Mouse (Mus musculus) hindbrain, embryonic 10.5 days (tissue): ENCODE measurements around the gene Trim37. TPM values are rescaled to one million over a fixed set of nuclear protein-coding genes. Genes with fewer than 3 reads are reported as not detected.

Experiments used
- DNase-seq: peaks from one replicate; pipeline ENCODE4 v3.0.0-alpha.2; 2017; ENCODE audit warnings: low spot score
- H3K27ac ChIP-seq: fragments of 300-500 bp; sonication (generic); 2 replicates; pipeline ENCODE4 v1.5.1; 2016; ENCODE audit warnings: mild to moderate bottlenecking, moderate library complexity
- H3K27me3 ChIP-seq: fragments of 300-500 bp; sonication (generic); 2 replicates; pipeline ENCODE4 v1.6.1; 2016; ENCODE audit warnings: mild to moderate bottlenecking; ENCODE audit not compliant: poor library complexity, insufficient read depth, severe bottlenecking
- H3K36me3 ChIP-seq: fragments of 300-500 bp; sonication (generic); 2 replicates; pipeline ENCODE4 v1.6.1; 2016; ENCODE audit warnings: mild to moderate bottlenecking, moderate library complexity
- H3K4me1 ChIP-seq: fragments of 300-500 bp; sonication (generic); replicated peaks from 2 replicates; pipeline ENCODE4 v1.6.1; 2016; ENCODE audit warnings: mild to moderate bottlenecking
- H3K4me3 ChIP-seq: fragments of 300-500 bp; sonication (generic); 2 replicates; pipeline ENCODE4 v1.5.1; 2016; ENCODE audit warnings: mild to moderate bottlenecking, moderate library complexity
- H3K9me3 ChIP-seq: fragments of 300-500 bp; sonication (generic); 2 replicates; pipeline ENCODE4 v1.6.1; 2016; ENCODE audit warnings: mild to moderate bottlenecking, moderate library complexity
- WGBS: fragments of 180-500 bp; shearing (Covaris S2); methylation state at CpG from one replicate; pipeline ENCODE4 v1.1.7; 2016; 5-methylcytosine and 5-hydroxymethylcytosine counted together
- polyA plus RNA-seq: library from polyadenylated mRNA; unstranded; fragments of >200 nt; fragmentation: Nextera tagmentation; extraction: Ambion mirVana; gene quantifications from 2 replicates; pipeline ENCODE4 v1.2.1, GENCODE M21; 2016

The Trim37 gene
- polyA plus RNA-seq, 1 experiment from 2014 or later: 65.5 TPM

DNA sequence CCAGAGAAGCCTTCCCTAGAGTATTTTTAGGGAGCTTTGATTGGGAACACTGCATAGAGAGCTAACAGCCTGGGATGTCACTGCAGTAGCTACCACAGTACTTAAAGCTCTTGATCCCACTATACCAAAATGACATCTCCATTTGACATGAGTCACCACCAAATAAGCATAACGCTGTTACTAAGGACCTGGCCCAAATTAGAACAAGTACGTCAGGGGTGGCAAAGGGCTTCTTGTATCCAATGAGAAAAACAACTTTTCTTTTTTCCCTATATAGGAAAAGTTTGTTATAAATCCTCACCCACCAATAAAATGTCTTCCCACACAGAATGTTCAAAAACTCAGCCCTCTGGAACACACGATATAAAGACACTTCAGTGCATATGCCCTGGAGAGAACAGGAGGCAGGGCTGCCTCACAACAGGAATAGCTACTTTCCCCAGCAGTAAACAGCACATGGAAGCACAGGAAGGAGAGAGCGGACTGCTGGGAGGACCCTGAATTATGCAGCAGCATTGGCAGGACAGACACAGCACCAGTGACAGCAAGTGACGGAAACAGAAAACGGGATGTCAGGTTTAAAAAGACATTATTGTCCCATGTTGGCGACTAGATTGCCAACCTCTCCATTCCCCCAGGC, 112.1 kb downstream of the Trim37 start:
- 86% methylated on average over 7 of the region's 7 CpGs for WGBS
- Histone ChIP-seq H3K36me3 (peaks cover 51% of the 10 kb centered on the region), H3K27ac (no peak overlapping the region)

DNA sequence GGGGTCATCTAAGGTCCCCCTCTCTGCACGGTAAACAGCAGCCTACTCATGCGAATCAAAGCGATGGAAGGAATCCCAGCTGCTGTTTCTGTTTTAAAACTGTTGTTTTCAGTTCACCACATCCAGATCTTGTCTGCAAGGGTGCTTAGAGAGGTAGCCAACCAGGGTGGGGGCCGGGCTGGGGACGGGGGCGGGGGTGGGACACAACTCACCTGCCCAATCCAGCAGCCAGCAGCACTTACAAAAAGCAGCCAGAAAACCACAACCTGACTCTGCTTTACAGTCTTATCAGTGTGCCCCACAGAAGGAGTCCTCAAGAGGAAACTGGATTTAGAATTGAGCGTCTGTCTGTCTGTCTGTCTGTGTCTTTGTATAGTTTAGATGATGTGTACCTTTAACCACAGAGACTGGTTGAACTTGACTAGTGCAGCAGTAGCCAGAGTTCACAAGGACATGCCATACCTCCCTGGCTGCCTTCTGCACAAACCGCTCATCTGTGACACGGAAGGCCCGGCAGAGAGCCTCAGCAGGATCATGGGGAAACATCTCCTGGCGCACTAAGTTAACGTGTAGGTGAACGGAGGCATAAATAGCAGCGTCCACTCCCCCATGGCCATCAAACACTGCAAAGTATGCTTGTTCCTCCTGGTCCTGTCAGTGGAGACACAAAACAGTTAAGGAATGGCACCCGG, 113.4 kb downstream of the Trim37 start:
- Histone ChIP-seq H3K27ac (no peak overlapping the region), H3K27me3 (no peaks in the 10 kb centered on the region), H3K36me3 (peaks cover 43% of the 10 kb centered on the region), H3K4me3 (no peak overlapping the region), H3K9me3 (no peaks in the 10 kb centered on the region), H3K4me1 (0 out of 2 replicates have a peak, but pooled peaks cover 3% of the 10 kb centered on the region)
- 80% methylated on average over 15 of the region's 15 CpGs for WGBS
- DNase-seq: no peak

More for the DNA sequence above, 112.1 kb downstream of the Trim37 start:
- DNase-seq: no peak
- H3K9me3 ChIP-seq: no peaks in the 10 kb centered on the region
- H3K4me3 ChIP-seq: no peak overlapping the region
- no peaks in the 10 kb centered on the region for H3K27me3 ChIP-seq
- H3K4me1 ChIP-seq: 0 out of 2 replicates have a peak, but pooled peaks cover 3% of the 10 kb centered on the region

DNA sequence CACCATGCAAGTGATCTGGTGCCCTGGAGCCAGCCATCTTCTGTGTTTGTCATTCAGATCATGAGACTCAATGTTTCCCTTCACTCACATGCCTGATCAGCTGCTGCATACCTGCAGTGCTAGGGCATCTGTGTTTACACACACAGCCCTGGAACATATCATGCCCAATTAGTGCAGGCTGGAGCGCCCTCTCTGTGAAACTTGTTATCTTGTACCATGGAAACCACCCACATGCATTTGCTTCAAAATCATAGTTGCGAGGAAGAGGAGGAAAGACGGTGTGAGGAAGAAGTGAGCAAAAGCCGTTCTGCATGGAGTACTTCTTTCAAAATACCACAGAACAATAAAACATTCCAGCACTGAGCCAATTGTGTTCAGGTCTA, 113.9 kb downstream of the Trim37 start:
- WGBS: 87% methylated on average over 4 of the region's 4 CpGs
- H3K27me3 ChIP-seq: no peaks in the 10 kb centered on the region
- H3K4me1 ChIP-seq: 0 out of 2 replicates have a peak, but pooled peaks cover 3% of the 10 kb centered on the region
- H3K4me3 ChIP-seq: no peak overlapping the region
- H3K36me3 ChIP-seq: peaks cover 38% of the 10 kb centered on the region
- H3K9me3 ChIP-seq: no peaks in the 10 kb centered on the region
- no peak overlapping the region for H3K27ac ChIP-seq
- DNase-seq: no peak

DNA sequence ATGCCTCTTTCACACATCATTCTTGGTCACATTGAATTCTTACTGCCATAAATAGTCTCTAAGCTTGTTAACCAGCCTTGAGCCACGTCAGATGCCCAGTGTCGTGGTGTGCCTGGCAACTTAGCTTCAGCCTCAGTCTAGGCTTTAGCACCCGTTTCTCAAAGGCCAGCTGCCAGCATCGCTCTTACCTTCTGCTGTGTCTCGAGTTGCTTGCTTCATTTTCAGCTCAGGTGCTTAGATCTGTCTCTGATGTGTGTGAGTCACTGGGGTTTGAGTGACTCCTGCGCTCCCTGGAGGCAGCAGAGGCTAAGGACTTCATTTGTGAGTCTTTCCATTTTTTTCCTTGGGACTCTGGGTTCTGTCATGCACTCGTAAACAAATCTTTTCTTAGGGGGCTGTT, 114.4 kb downstream of the Trim37 start:
- H3K9me3 ChIP-seq: no peaks in the 10 kb centered on the region
- peaks cover 38% of the 10 kb centered on the region for H3K36me3 ChIP-seq
- no peak for DNase-seq
- no peaks in the 10 kb centered on the region for H3K27me3 ChIP-seq
- 0 out of 2 replicates have a peak, but pooled peaks cover 3% of the 10 kb centered on the region for H3K4me1 ChIP-seq
- H3K27ac ChIP-seq: no peak overlapping the region
- 87% methylated on average over 7 of the region's 7 CpGs for WGBS
- H3K4me3 ChIP-seq: no peak overlapping the region

DNA sequence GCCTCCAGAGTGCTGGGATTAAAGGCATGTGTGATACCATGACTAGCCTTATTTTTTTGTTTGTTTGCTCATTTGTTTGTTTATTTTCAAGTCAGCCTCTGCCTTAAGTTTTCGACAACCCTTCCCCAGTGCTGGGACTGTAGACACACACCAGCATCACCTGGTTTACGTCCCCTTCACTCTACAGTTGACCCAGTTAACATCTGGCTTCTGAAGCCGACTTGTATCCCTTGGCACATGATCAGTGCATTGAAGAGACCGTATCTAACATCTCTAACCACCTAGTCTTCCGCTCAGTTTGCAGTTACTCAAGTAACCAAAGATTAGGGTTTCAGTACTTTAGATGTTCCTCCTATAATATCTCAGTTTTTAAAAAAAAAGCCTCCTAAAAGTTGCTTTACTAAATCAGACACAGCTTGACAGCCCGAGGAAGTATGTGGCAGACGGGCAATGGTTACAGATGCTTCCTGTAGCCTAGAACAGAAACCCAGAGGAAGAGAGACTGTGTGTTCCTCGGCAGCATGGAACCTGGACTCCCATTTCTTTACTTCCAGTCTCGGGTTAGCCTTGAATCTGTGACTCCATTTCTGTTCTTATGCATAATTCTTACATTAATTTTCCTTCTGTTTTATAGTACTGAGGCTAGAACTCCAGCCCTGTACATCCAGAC, 118.4 kb downstream of the Trim37 start:
- H3K9me3 ChIP-seq: no peaks in the 10 kb centered on the region
- H3K27ac ChIP-seq: no peak overlapping the region
- H3K4me1 ChIP-seq: 0 out of 2 replicates have a peak, but pooled peaks cover 8% of the 10 kb centered on the region
- 89% methylated on average over 9 of the region's 9 CpGs for WGBS
- no peaks in the 10 kb centered on the region for H3K27me3 ChIP-seq
- DNase-seq: no peak
- no peak overlapping the region for H3K4me3 ChIP-seq
- peaks cover 22% of the 10 kb centered on the region for H3K36me3 ChIP-seq

DNA sequence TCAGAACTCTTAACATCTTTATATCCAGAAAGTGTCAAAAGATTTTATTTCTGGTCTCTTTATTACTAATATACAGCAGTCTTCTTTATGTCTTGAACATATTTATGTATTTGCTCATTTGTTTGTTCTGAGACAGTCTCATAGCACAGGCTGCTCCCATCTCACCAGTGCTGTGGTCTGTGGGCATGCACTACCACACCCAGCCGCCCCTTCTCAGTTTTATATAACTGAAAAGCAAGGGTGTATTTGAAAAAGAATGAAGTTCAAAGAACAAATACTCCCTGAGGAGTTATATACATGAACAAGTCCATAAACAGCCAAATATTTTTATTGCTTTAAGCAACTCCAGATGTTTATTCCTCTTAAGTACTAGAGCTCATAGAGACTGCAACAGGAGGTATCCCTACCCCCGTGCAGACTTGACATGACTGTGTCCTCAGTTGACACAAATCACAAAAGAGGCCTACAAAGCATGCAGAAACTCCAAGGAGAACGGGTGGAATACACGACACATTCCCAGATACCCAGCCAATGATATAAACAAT, 119.3 kb downstream of the Trim37 start:
- Histone ChIP-seq H3K27ac (no peak overlapping the region), H3K36me3 (peaks cover 13% of the 10 kb centered on the region), H3K27me3 (no peaks in the 10 kb centered on the region), H3K4me1 (peaks cover 7% of the 10 kb centered on the region; the same call in 1 of the 2 replicates), H3K4me3 (no peak overlapping the region), H3K9me3 (no peaks in the 10 kb centered on the region)
- DNase-seq: no peak
- 75% methylated on average over 4 of the region's 4 CpGs for WGBS

DNA sequence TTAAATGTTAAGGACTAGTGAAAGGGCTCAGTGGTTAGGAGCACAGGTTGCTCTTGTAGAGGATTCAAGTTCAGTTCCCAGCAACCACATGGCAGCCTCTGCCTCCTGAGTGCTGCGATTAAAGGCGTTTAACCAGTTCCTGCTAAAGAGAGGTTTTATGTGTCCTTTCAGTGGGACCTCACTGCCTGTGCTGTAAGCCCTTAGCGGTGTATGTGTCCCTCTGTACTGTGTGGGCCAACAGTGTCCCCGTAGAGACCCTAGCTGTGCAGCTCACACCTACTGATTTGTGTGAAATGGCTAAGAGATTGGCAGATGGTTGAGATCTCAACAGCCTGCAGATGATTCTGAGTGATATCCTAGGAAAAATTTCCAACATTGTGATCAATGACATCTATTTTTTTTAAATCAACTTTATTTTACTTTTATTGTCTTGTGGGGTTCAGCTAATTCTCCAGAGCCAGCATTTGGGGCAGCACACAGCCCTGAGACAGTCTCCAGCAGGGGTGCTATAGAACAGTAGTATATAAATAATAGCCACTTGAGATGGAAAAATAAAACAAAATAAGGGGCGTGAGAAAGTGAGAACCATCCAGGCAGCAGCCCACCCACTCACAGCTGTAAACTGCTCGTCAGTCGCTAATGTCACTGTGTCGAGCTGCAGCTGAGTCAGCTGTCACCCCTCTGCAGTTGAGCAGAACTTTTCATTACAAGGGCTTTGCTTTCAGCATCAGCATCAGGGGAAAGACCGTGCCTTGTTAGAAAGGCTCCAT, 120.0 kb downstream of the Trim37 start:
- no peak for DNase-seq
- H3K4me1 ChIP-seq: peaks cover 7% of the 10 kb centered on the region; the same call in 1 of the 2 replicates
- WGBS: 58% methylated on average over 9 of the region's 9 CpGs
- no peak overlapping the region for H3K4me3 ChIP-seq
- H3K27me3 ChIP-seq: no peaks in the 10 kb centered on the region
- H3K9me3 ChIP-seq: no peaks in the 10 kb centered on the region
- no peak overlapping the region for H3K27ac ChIP-seq
- H3K36me3 ChIP-seq: 0 out of 2 replicates have a peak, but pooled peaks cover 8% of the 10 kb centered on the region

DNA sequence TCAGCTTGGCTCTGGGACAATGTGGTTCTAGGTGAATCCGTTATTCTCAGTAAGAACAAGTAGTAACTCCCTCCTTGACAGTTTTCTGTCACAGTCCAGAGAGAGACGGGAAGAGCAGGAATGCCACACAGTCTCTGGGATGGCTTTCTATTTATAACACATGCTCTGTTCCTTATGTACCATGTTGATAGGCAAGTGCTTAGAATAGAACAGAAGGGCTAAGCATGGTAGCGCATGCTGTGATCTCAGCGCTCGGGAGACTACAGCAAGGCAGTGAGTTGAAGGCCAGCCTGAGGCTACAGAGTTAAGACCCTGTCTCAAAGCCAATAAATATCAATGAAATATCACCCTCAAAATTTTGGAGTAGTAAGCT, 120.6 kb downstream of the Trim37 start:
- no peak overlapping the region for H3K27ac ChIP-seq
- no peaks in the 10 kb centered on the region for H3K9me3 ChIP-seq
- peaks cover 7% of the 10 kb centered on the region; the same call in 1 of the 2 replicates for H3K4me1 ChIP-seq
- H3K27me3 ChIP-seq: no peaks in the 10 kb centered on the region
- no peak for DNase-seq
- 74% methylated on average over 5 of the region's 5 CpGs for WGBS
- H3K36me3 ChIP-seq: 0 out of 2 replicates have a peak, but pooled peaks cover 7% of the 10 kb centered on the region
- H3K4me3 ChIP-seq: no peak overlapping the region

DNA sequence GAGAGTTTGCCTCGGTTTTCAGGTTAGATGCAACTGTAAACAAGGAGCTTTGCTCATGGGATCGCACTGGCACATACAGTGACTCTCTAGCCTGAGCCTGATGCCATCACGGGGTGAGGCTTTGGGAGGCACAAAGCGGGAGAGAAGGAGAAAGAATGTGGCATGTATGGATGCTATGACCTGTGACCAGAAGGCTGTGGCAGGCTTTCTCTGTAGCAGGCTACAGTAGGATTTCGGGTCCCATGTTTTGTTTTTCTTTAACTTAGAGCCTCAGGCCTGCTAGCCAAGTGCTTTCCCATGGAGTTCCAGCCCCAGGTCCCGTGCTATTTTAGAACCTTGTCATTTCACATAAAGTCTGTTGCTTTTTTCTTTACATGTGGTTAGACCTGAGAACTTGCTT, 123.3 kb downstream of the Trim37 start:
- WGBS: 76% methylated on average over 6 of the region's 6 CpGs
- H3K27me3 ChIP-seq: no peaks in the 10 kb centered on the region
- DNase-seq: no peak
- H3K4me3 ChIP-seq: no peak overlapping the region
- H3K27ac ChIP-seq: no peak overlapping the region
- no peaks in the 10 kb centered on the region for H3K9me3 ChIP-seq
- peaks cover 7% of the 10 kb centered on the region; the same call in 1 of the 2 replicates for H3K4me1 ChIP-seq
- 0 out of 2 replicates have a peak, but pooled peaks cover 3% of the 10 kb centered on the region for H3K36me3 ChIP-seq

DNA sequence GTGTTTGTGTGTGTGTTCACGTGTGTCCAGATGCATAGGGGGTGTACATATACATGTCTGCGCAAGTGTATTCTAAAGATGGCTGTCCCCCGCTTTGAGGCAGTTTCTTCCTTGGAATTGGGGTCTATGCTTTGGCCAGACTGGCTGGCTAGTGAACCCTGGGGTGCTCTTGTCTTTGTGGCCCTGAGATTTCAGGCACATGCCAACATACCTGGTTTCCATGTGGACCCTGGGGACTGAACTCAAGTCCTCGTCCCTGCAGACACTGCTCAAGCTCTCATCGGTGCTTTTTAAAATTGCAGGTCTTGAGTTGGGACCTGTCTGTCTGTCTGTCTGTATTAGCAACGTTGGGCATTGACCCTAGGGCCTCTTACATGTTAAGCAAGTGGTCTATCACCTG, 126.4 kb downstream of the Trim37 start:
- no peaks in the 10 kb centered on the region for H3K9me3 ChIP-seq
- H3K4me3 ChIP-seq: no peak overlapping the region
- H3K36me3 ChIP-seq: 0 out of 2 replicates have a peak, but pooled peaks cover 3% of the 10 kb centered on the region
- no peaks in the 10 kb centered on the region; the same call in 1 of the 2 replicates for H3K4me1 ChIP-seq
- WGBS: 90% methylated on average over 6 of the region's 6 CpGs
- DNase-seq: no peak
- no peak overlapping the region for H3K27ac ChIP-seq
- H3K27me3 ChIP-seq: no peaks in the 10 kb centered on the region

DNA sequence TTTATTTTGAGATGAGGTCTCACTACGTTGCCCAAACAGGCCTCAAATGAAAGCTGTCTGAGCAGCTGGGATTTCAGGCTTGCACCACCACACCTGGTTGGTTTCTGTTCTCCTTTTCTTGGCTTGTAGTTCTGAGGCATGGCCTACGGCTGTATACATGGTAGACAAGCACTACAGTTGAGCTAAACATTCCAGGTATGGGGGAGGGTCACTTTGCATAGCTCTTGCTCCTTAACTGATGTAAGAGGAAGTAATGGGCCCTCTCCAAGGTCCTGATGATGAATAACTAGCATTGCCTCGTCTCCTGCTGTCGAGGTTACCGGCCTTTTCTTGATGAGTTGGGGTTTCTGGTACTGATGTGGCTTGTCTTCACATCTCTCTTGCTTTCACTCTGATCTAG, 127.3 kb downstream of the Trim37 start:
- Histone ChIP-seq H3K9me3 (no peaks in the 10 kb centered on the region), H3K36me3 (0 out of 2 replicates have a peak, but pooled peaks cover 3% of the 10 kb centered on the region), H3K4me1 (no peaks in the 10 kb centered on the region; the same call in 1 of the 2 replicates), H3K4me3 (no peak overlapping the region), H3K27ac (no peak overlapping the region), H3K27me3 (no peaks in the 10 kb centered on the region)
- WGBS: 66% methylated on average over 5 of the region's 5 CpGs
- no peak for DNase-seq

DNA sequence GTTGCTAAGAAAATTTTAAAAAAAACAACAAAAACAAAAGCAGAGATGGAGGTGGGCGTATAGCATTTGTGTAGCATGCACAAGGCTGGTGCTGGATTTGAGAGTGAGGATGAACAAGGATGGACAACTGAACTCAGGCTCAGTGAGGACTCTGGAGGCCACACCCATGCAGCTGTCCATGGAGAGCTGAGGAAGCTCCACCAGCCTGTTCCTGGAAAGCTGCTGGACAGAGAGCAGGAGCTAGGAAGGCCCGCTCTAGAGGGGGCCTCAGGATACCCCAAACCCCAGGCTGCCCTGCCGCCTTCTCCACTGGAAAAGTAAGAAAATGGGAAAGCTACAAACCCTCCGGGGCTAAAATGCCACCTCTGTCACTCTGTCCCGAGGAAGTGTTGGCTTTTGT, 130.4 kb downstream of the Trim37 start:
- WGBS: 89% methylated on average over 5 of the region's 5 CpGs

More for the DNA sequence above, 130.4 kb downstream of the Trim37 start:
- no peaks in the 10 kb centered on the region for H3K27me3 ChIP-seq
- H3K27ac ChIP-seq: no peak overlapping the region
- H3K36me3 ChIP-seq: 0 out of 2 replicates have a peak, but pooled peaks cover under 1% of the 10 kb centered on the region
- no peaks in the 10 kb centered on the region for H3K9me3 ChIP-seq
- no peak for DNase-seq
- no peaks in the 10 kb centered on the region for H3K4me1 ChIP-seq
- H3K4me3 ChIP-seq: no peak overlapping the region
